Mouse (Mus musculus) kidney, adult 18-20 months (tissue): ENCODE measurements around the gene Ccn6.

Experiments
- DNase-seq: peaks from one replicate; pipeline ENCODE4 v3.0.0; 2021

The Ccn6 gene

DNA sequence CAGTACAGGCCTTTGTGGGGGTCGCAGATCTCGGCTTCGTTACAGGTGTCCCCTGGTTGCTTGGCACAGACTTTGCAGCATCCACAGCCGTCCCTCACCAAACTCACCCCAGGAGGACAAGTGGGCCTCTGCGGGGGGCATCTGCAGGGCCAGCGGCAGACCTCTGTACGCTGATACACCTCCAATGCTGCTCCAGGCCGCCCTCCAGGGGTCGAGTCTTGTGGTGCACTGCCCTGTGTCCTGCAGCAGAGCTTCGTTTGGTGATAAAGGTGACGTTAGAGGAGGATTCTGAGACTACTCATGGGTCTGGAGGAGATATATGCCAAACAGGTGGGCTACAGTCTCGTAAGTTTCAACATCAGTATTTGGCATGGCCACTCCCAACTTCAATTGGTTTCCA, 5.3 kb downstream of the Ccn6 start:
- no peak for DNase-seq

DNA sequence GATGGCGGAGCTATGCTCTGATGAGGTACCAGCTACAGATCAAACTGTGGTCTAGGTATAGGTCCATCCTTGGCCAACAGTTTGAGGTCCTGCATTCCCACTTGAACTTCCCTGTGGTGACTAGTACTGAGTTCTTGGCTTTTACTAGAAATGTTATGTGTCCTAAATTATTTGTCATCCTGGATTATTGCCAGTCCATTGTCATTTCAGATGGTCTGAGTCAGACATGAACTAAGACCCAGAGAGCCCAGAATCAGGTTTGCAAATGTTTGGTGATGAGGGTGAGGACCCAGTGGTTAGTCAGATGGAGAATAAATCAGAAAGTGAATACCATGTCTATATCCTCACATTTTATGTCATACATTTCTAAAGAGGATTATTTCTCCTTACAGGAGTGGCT, 6.3 kb downstream of the Ccn6 start:
- no peak for DNase-seq

DNA sequence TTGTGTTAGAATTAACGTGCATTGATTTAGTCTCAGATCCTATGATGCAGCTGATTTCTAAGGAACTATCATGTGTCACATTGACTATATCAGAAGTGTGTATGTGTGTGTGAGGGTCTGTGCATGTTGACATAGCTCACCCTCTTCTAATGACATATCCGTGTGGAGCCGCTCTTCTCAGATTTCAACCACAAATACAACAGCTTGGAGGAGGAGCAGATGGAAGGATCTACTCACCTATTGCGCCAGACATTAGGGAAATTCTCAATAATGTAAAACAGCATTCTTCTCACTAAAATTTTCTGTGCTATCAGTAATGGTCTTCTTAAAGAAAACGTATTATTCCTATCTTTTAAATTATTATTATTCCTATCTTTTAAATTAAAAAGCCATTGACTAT, 6.9 kb downstream of the Ccn6 start:
- DNase-seq = no peak

DNA sequence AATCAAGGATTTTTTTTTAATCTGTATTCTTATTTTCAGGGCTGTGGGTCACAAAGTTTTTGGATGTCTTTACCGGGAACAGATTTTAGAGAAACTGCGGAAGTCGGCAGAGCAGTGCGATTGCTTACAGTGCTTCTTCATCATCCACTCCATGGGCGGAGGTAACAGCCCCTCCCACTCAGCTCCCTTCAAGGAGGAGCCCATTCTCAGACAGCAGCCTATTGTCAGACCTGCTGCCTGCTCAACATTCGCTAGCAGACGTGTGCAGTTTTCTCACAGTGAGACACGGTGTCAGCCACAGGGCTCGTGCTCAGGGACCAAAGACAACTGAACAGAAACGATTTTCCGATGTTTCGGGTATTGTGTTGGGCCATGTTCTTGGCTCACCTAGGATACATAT, 21.4 kb downstream of the Ccn6 start:
- no peak for DNase-seq

DNA sequence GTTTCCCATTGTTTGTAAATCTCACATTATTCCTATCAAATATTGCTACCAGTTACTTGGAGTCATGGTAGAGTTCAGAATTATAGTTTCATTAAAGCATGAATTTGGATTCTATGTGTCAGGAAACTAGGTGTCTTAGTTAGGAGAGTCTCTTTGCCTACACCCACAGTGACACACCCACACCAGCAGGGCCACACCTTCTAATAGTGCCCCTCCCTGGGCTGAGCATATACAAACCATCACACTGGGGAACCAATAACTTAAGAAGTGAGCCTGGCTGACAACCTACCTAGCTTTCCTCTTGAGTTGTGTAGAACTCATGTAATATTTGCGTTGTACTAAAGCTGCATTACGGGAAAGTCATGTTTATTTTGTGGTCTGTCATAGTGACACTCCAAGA, 22.2 kb downstream of the Ccn6 start:
- DNase-seq = no peak

DNA sequence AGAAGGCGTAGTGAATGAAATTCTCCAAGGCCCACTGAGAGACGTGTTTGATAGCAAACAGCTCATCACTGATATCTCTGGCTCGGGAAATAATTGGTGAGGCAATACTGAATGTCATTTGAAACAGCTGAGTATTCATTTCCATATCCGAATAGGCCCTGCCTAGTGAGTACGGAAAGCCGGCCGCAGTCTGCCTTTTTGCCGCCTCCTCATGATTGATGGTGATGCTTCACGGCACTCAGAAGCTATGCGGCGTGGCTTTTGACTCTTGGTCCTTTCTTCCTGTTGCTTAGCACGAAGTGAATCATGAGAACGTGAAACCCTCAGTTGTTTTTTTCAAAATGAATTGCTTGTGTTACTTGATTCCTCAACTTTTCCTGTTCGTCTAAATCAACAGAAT, 22.8 kb downstream of the Ccn6 start:
- no peak for DNase-seq

DNA sequence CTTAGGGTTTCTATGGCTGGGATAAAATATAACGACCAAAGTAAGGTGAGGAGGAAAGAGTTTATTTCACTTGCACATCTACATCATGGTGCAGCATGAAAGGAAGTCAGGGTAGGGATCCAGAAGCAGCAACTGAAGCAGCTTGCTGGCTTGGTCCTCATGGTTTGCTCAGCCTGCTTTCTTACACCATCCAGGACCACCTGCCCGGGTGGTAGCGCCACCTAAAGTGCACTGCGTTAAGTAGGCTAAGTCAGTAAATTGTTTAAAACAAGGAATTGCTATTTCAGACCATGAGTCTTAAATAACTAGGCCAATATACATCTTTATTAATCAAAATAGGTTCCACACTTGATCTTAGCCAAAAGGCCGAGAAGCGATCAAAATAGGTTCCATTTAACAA, 24.8 kb downstream of the Ccn6 start:
- DNase-seq = no peak

DNA sequence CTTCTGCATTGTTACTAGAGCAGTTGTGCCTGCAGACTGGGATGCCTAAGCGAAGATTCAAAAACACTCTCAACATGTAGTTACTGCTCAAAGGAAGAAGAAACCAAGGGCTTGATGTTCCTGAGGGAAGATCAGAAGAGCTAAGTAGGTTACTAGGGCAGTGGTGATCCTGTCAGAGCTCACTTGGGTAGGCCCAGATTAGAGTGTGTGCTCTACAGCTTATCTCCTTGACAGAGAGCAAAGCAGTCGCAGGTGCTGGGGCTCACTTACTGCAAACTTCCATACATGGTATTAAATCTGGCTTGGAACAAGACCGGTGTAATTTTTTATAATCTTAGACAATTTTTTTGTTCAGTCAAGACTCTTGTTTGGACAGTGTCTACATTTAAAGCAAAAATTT, 25.8 kb downstream of the Ccn6 start:
- no peak for DNase-seq

DNA sequence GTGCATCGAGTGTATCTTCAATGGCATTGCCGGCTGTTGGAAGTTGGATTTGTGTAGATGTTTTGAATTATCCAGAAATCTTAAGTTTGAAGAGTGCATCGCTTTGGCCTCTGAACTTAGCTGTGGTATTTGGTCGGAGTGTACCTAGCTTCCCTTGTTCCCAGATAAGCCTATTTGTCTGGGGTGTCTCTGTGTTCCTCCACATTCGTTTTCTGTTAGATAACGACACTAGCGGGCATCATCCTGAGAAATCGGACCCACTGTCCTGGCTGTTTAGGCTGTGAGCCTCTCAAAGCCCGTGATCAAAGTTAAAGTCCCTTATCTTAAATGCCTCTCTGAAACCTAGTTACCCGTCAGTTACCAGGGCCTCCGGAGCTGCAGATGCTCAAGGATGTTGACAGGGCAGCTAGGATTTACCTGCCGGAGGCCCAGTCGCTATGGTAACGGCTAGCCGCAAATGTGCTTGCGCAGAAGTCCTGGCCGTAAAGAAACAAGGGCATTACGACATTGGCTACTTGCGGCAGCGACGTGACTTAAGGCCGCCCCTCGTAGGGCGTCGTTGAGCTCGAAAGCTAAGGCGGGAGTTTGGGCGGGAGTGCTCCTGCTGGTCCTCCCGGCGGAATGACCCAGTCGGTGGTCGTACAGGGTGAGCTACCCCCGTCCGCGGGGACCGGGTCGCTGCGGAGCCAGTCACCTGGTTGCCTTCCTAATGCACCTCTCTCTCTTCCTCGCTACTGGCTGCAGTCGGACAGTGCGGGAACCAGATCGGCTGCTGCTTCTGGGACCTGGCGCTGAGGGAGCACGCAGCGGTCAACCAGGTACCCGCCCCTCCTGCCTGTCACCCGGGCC, 29.9 kb downstream of the Ccn6 start, which contains the start of the genes Fam229b and Tube1:
TSS of gene Fam229b (minus strand) at position 453 of the 849 bp plus-strand sequence.
TSS of gene Tube1 (plus strand) at position 515 of the 849 bp plus-strand sequence.
- peak; percentile 89 for DNase-seq

DNA sequence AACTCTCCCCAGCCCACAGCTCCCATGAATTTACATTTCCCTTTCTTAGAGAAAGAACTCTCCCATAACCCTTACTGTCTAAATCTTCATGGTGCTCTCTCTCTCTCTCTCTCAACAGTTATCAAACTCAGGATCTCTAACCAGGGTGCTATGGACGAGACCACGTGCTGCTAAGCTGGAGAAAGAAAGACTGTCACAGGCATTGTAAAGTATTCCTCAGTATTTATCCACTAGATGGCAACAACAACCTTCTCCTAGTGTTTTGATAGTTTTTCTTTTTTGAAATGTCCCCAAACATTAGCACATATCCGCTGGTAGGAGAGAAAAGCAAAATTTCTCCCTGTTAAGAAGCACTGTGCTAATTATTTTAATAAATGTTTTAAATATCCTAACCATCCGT, 42.2 kb downstream of the Ccn6 start:
- DNase-seq = no peak

DNA sequence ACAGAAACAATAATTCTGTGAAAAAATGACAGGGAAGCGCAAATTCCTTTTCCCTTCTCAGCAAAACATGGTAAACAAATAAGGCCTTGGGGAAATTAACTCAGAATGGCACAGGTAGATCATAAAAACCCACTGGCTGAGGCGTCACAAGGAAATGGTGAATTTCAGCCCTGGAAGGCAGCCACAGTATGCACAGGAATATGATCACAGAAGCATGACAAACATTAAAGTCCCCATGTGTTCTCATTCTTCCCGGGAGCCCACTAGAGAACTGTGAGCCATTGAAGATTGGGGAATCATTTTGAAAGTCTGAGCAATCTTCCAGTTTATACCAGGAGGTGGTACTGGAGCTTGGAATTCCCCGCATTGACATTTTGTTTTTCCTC, 54.1 kb downstream of the Ccn6 start:
- no peak for DNase-seq

DNA sequence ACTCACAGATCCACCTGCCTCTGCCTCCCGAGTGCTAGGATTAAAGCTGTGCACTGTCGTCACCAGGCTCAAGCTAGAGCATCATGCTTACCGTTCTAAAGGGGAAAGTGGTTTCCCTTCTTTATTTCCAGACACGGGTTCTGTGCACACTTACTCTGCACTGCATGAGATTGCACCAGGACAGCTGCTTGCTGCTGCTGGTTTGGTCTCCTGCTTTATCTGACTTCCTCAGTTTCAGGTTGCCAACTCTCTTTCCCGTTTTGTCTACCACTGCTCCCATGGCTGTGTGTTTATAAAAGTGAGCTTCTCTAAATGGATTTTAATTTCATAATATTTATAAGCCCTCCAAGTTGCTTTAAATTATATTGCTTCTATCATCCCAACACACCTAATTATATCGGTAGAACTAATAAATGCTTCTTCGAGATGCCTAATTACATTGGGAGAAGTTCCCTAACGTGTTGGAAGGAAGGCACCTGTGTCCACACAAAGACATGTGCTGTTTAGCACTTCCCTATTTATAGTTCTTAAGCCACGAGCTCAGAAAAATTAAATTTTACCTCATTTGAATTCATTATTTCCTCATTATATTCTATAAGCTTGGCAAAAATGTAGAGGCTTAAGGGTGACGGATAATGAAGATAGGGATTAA, 54.6 kb downstream of the Ccn6 start:
- DNase-seq = no peak

DNA sequence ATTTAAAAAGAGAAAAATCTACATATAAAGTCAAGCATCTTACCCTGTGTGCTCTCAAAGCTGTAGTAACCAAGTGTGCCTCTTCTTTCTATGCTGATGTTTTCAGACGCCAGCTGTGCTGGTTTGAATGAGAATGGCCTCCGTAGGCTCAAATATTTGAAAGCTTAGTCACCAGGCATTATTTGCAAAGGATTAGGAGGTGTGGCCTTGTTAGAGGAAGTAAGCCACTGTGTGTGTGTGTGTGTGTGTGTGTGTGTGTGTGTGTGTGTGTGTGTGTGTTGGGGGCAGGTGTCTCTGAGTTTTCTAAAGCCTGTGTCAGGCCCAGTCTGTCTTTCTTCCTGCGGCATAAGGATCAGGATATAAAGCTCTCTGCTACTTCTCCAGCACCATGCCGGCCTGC, 56.7 kb downstream of the Ccn6 start:
- no peak for DNase-seq

DNA sequence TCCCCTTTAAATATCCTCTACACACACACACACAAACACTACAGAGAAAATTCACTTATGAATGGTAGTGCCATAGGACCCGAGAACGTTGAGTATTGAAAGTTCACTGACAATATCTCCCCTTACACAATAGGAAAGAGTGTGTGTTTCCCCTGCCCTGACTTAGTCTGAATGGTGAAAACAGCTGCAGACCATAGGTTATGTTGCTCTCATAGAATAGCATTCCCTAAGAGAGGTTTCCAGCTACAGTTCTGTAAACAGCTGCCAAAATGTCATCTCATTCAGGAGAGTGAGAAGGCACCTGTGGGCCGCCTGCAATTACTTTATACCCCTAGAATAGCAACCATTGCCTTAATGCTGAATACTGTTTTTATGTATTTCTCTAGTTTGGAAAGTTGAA, 57.2 kb downstream of the Ccn6 start:
- no peak for DNase-seq

DNA sequence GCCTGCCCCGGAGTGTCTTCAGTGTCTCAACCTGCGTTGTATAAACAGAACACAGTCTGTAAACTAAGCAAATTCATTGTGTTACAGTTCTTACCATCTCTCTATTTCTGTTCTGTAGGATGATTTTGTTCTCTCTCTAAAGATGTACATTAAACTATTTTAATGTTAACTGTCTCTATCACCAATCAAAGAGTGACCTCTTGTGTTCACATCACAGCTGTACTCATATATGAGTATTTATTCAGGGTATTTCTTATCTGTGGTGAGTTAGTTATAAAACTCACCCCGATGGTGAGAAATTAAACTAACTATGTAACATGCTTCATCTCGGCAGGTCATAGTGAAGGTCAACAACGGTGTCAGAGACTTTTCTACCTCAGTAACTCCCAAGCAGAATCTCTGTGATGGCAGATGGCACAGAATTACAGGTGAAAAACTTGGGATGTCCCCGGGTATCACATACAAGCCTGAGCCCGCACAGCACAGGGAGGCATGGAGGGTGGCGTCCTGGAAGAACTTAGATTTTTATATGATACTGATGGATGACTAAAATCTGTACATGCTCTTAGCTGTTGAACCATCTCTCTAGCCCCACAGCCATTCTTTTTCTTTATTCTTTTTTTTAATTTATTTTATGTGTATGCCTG, 58.7 kb downstream of the Ccn6 start:
- no peak for DNase-seq
